Mouse (Mus musculus) megakaryocyte-erythroid progenitor cell, adult 5-6 weeks (primary cell): ENCODE measurements around the gene Amz2. TPM values are rescaled to one million over a fixed set of nuclear protein-coding genes. Genes with fewer than 3 reads are reported as not detected.

Source experiments
- ATAC-seq: replicated peaks from 2 replicates; pipeline ENCODE4 v1.8.0; 2016; ENCODE audit warnings: mild to moderate bottlenecking, inconsistent platforms; ENCODE audit not compliant: severe bottlenecking, poor library complexity, low FRiP score, low TSS enrichment
- total RNA-seq, 2 experiments: library from RNA; stranded (forward) in 1 of 2; stranded (reverse) in 1 of 2; fragments of 200-1000, 215-1000 nt in 1 of 2; fragments of >200 nt in 1 of 2; fragmentation: Nextera tagmentation in 1 of 2; gene quantifications; 2 replicates each; pipeline ENCODE4 v1.2.3; 2014 to 2017

Amz2 gene
- total RNA-seq, 2 experiments from 2014 or later: 50.3 to 79.1 TPM

GRCm38 (mm10) chr11:109419961-109420566, 5.7 kb upstream of the Amz2 start:
- peak; percentile 46 for ATAC-seq

DNA sequence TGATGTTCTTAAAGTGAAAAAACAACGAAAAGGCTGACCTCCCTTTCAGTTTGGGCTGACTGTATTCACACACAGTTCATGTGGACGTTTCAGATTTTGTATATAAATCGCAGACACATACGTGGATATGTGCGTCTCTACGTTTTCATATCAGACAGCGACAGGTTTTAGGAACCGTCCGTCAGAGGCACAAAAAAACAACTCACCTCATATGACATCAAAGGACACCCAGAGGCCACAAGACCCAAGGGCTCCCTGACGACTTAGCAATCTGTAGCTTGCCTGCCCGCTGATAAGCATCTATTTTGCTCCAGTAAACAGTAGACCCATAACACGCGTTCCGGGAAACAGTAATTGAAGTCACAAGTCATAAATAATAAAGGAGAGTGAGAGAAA, 5.2 kb upstream of the Amz2 start:
- peak; percentile 43 for ATAC-seq

DNA sequence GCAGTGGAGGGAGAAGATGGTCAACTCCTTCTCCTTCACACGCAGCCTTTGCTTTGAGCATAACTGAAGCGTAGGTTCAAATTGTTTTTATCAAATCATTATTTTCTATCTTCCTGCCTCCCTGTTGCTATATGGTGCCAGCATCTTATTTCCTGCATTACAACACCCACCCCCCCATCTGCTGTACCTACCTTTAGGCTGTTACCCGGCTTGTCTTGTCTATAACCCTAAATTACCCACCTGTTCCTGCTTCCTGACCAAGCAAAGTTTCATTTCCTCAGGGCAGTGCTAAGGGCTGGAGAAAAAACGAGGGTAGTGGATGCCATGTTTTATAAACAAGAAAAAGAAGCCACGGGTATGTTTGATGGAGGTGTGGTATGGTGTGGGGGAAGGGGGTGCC, 4.5 kb upstream of the Amz2 start:
- ATAC-seq: no peak

GRCm38 (mm10) chr11:109422263-109422662, 3.5 kb upstream of the Amz2 start:
- ATAC-seq: no peak

DNA sequence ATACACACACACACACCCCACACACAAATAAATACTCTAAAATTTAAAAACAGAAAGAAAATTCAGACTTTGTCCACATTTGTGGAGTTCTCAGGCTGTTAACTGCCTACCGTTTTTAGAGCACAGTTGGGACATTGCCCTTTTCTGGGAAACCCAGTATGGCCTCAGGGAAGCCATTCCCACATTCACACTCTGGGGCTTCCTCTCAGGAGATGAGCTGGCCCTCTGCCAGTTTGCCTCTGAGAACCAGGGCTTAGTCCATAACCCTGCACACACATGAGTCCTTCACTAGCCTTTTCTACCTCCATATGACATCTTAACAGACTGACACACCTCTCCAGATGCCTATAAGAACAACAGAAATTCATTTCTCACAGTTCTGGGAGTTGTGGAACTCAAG, 2.5 kb upstream of the Amz2 start:
- no peak for ATAC-seq

DNA sequence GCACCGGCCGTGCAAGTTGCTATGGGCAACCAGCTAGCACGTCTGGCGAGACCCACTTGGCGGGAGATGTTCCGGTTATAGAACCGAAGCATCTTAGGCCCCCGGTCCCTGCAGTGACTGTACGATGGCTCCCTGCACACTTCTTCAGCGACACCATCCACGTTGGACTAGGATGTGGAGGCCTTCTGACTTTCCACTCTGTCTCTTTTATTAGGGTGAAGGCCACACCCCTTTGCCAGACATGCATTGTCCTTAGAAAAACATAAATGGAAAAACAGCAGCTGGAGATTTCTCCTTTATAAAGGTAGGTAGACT, 483 bp downstream of the Amz2 start:
- ATAC-seq: no peak

GRCm38 (mm10) chr11:109427353-109427752, 1.6 kb downstream of the Amz2 start:
- ATAC-seq: no peak

DNA sequence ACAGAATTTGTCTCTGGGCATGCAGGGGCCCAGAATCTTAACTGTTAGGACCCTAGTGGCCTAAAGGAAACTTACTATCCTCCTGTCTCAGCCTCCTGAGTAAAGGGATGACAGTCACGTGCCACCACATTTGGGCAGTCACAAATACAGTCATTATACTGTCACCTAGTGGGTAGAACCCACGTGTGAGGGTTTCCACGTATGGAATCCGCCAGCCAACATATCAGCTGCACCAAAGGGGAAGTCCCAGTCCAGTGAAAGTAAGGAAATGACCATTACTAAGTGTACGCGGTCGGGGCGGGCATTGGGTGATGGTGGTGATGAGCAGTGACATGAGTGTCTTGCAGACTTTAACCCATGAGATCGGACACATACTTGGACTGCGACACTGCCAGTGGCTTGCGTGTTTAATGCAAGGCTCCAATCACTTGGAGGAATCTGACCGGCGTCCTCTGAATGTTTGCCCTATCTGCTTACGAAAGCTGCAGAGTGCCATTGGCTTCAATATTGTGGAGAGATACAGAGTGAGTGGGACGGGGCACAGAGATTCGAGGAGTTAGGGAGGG, 8.6 kb downstream of the Amz2 start:
- no peak for ATAC-seq

DNA sequence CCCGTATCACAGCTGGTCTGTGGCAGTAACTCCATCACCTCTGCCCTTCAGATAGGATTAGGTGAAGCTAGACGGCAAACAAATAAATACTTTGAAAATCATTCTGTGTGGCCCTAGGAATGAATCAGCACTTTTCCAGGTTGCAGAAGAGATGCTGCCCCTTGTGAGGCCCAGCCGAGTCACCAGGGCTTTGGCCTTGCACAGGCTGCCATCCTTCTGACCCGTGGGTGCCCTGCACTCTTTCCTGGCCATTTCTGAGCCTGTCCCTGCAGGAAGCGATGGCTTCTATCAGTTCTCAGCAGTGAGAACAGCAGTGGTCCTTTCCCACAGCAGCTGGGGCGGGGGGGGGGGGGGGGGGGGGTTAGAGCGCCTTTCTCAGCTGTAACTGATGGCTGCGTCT, 11.1 kb downstream of the Amz2 start:
- no peak for ATAC-seq

GRCm38 (mm10) chr11:109439209-109439608, 13.5 kb downstream of the Amz2 start:
- no peak for ATAC-seq

GRCm38 (mm10) chr11:109439829-109440340, 14.1 kb downstream of the Amz2 start:
- ATAC-seq: peak; percentile 70

GRCm38 (mm10) chr11:109440641-109441040, 14.9 kb downstream of the Amz2 start:
- no peak for ATAC-seq

DNA sequence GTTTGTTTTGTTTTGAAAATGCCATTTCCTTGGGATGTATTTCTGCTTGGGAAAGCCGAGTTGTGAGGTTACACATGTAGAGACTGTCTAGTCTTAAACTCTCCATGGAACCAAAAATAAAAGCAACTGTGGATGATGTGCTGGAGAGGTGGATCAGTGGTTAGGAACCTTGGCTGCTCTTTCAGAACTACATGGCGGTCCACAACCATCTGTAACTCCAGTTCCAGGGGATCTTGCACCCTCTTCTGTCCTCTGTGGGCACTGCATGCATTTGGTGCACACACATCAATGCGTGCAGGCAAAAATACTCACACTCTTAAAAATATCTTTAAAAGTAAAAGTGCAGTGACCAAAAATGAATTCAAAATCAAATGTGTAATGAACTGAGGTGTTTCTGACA, 15.4 kb downstream of the Amz2 start:
- ATAC-seq: peak; percentile 64

- ATAC-seq: no peak
Observed at GRCm38 (mm10) chr11:109442166-109442730, 16.5 kb downstream of the Amz2 start.

- 0 out of 2 replicates have a peak, but pooled peaks have one; percentile 3 for ATAC-seq
Observed at GRCm38 (mm10) chr11:109443468-109444263, 17.9 kb downstream of the Amz2 start.

GRCm38 (mm10) chr11:109444600-109444999, 18.9 kb downstream of the Amz2 start:
- ATAC-seq: peak; percentile 58

DNA sequence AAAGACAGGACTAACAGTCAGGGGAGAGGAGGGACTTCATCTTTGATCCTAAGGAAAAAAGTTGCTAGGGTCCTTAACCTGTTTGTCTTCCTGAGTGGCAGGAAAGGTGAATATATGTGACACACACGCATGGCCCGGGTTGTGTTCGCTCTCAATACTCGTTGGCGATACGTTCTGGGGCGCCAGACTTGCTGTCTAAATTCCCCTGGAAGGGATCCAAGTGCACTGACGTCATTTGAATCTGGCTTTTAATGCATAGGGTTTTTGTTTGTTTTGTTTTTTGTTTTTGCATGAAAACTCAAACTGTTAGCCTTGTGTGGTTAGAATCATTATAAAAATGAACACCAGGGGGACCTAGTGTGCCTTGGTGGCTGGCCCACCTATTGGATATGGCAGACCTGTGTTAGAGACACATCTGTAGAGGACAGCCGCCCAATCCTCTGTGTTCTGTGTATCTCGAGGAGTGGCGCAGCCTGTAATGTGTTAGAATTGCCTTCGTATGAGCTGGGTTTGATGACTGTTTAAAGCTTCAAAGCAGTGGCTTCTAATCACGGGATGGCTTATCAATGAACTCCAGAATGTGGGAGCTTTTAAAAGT, 19.8 kb downstream of the Amz2 start:
- ATAC-seq: peak; percentile 76

GRCm38 (mm10) chr11:109451169-109451568, 25.4 kb downstream of the Amz2 start:
- peak; percentile 59 for ATAC-seq

GRCm38 (mm10) chr11:109456261-109456660, 30.5 kb downstream of the Amz2 start:
- no peak for ATAC-seq

GRCm38 (mm10) chr11:109458165-109458564, 32.4 kb downstream of the Amz2 start:
- ATAC-seq: no peak
